Mouse (Mus musculus) neural tube, embryonic 11.5 days (tissue): ENCODE measurements at regions not wholly inside any gene's neighbourhood (a gene's known extent, or its start where the extent isn't known, plus 50 kb on each side); places are given as distances from the start of the nearest gene placed in this dataset.
A peak's percentile ranks its signal among the peaks of the same experiment; 100 is the strongest.

Experiments
- ATAC-seq: fragments of 200-750 bp; cut with Nextera tagmentation; 2 replicates; pipeline ENCODE4 v1.8.0; 2017; ENCODE audit warnings: moderate number of reproducible peaks, mild to moderate bottlenecking, moderate TSS enrichment, moderate library complexity; ENCODE audit not compliant: insufficient read depth, low FRiP score, low TSS enrichment
- DNase-seq: peaks from one replicate; pipeline ENCODE4 v3.0.0-alpha.2; 2015; ENCODE audit warnings: low spot score
- H3K27ac ChIP-seq: fragments of 300-500 bp; sonication (generic); 2 replicates; pipeline ENCODE4 v1.5.1; 2014; ENCODE audit warnings: low read depth, mild to moderate bottlenecking, low read length
- H3K27me3 ChIP-seq: fragments of 300-500 bp; sonication (generic); 2 replicates; pipeline ENCODE4 v1.6.1; 2014; ENCODE audit warnings: mild to moderate bottlenecking, low read length, mixed read lengths; ENCODE audit not compliant: control insufficient read depth, insufficient read depth
- H3K36me3 ChIP-seq: fragments of 300-500 bp; sonication (generic); 2 replicates; pipeline ENCODE4 v1.6.1; 2014; ENCODE audit warnings: mild to moderate bottlenecking, low read length, moderate library complexity, mixed read lengths; ENCODE audit not compliant: control insufficient read depth, insufficient read depth
- H3K4me1 ChIP-seq: fragments of 300-500 bp; sonication (generic); 2 replicates; pipeline ENCODE4 v1.6.1; 2014; ENCODE audit warnings: low read length, mixed read lengths; ENCODE audit not compliant: control insufficient read depth, insufficient read depth
- H3K4me2 ChIP-seq: fragments of 300-500 bp; sonication (generic); 2 replicates; pipeline ENCODE4 v1.6.1; 2014; ENCODE audit warnings: low read depth, mild to moderate bottlenecking, moderate library complexity
- H3K4me3 ChIP-seq: fragments of 300-500 bp; sonication (generic); 2 replicates; pipeline ENCODE4 v1.5.1; 2014; ENCODE audit warnings: low read depth, low read length
- H3K9ac ChIP-seq: fragments of 300-500 bp; sonication (generic); 2 replicates; pipeline ENCODE4 v1.6.1; 2014; ENCODE audit warnings: mild to moderate bottlenecking, low read length
- H3K9me3 ChIP-seq: fragments of 300-500 bp; sonication (generic); 2 replicates; pipeline ENCODE4 v1.6.1; 2016; ENCODE audit warnings: low read length; ENCODE audit not compliant: control insufficient read depth
- WGBS: fragments of 180-500 bp; shearing (Covaris S2); extraction: QIAGEN DNeasy Blood & Tissue Kit; methylation state at CpG from one replicate; pipeline ENCODE4 v1.1.7; 2014; 5-methylcytosine and 5-hydroxymethylcytosine counted together

- no peak for ATAC-seq
- no peaks in the 10 kb centered on the region for H3K27me3 ChIP-seq
- WGBS, result 87% methylated on average over 11 of the region's 11 CpGs
- no peak overlapping the region for H3K4me2 ChIP-seq
- H3K27ac ChIP-seq, result no peak overlapping the region
- no peaks in the 10 kb centered on the region for H3K4me1 ChIP-seq
- no peak for DNase-seq
- no peak overlapping the region for H3K4me3 ChIP-seq
- H3K36me3 ChIP-seq, result no peaks in the 10 kb centered on the region
- no peaks in the 10 kb centered on the region for H3K9me3 ChIP-seq
- no peak overlapping the region for H3K9ac ChIP-seq
These were observed 287.8 kb downstream of the Etaa1 start for GRCm38 (mm10) chr11:17665624-17666552.

DNA sequence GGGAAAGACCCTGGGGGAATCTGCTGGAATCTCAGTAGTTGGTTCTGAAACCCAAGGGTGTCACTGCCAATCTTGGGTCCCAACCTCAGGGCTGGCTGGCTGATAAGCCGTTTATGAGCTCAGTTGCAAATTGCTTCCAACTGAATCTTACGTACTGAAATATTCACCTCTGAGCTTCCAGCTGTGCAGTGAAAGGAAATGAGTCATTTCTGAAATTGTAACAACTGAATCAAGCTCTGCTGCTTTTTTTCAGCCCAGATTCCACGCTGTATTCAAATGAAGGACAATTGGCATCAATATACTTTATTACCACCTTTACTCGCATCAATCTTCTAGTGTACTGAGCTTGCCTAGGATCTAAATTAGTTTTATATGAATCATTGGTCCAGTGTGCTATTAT lies 272.7 kb downstream of the Etaa1 start:
- Histone ChIP-seq H3K27ac (no peak overlapping the region), H3K36me3 (no peaks in the 10 kb centered on the region), H3K4me2 (no peak overlapping the region), H3K9ac (no peak overlapping the region), H3K9me3 (no peaks in the 10 kb centered on the region), H3K27me3 (no peaks in the 10 kb centered on the region), H3K4me3 (no peak overlapping the region), H3K4me1 (no peaks in the 10 kb centered on the region)
- 78% methylated on average over 4 of the region's 4 CpGs for WGBS
- no peak for ATAC-seq
- DNase-seq, result no peak

GRCm38 (mm10) chr11:17685711-17686113 lies 268.0 kb downstream of the Etaa1 start:
- no peaks in the 10 kb centered on the region for H3K4me1 ChIP-seq
- H3K27me3 ChIP-seq, result no peaks in the 10 kb centered on the region
- H3K27ac ChIP-seq, result no peak overlapping the region
- no peak overlapping the region for H3K4me2 ChIP-seq
- no peak overlapping the region for H3K9ac ChIP-seq
- WGBS, result 41% methylated on average over 4 of the region's 4 CpGs
- no peaks in the 10 kb centered on the region; the same call in 1 of the 2 replicates for H3K9me3 ChIP-seq
- DNase-seq, result peak; percentile 65
- no peaks in the 10 kb centered on the region for H3K36me3 ChIP-seq
- ATAC-seq, result no peak
- H3K4me3 ChIP-seq, result no peak overlapping the region

GRCm38 (mm10) chr11:17686806-17687205 lies 266.9 kb downstream of the Etaa1 start:
- DNase-seq, result no peak
- H3K27ac ChIP-seq, result no peak overlapping the region
- no peaks in the 10 kb centered on the region; the same call in 1 of the 2 replicates for H3K9me3 ChIP-seq
- H3K9ac ChIP-seq, result no peak overlapping the region
- no peak overlapping the region for H3K4me2 ChIP-seq
- ATAC-seq, result no peak
- no peaks in the 10 kb centered on the region for H3K4me1 ChIP-seq
- 71% methylated on average over 2 of the region's 2 CpGs for WGBS
- no peak overlapping the region for H3K4me3 ChIP-seq
- no peaks in the 10 kb centered on the region for H3K27me3 ChIP-seq
- H3K36me3 ChIP-seq, result no peaks in the 10 kb centered on the region

DNA sequence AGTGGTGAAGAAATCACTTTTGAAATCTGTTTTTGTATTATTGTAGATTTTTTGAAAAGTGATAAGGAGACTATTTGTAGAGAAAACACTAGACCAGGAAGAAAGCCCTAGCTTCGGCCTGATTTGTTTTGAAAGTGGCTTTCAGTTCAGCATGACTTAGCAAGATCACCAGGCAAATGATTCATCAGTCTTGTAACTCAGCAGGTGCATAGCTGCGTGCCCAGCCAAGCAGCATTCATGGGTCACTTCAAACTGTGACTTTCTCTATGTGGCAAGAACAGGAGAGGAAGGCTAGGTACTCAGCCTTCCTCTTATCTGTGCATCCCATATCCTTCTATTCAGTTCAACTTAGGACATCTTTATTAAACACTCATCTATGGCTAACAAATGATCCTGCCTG lies 259.5 kb downstream of the Etaa1 start:
- DNase-seq, result no peak
- ATAC-seq, result no peak
- Histone ChIP-seq H3K27me3 (no peaks in the 10 kb centered on the region), H3K4me2 (no peak overlapping the region), H3K9ac (no peak overlapping the region), H3K4me3 (no peak overlapping the region), H3K27ac (no peak overlapping the region), H3K36me3 (no peaks in the 10 kb centered on the region), H3K9me3 (no peaks in the 10 kb centered on the region; the same call in 1 of the 2 replicates), H3K4me1 (no peaks in the 10 kb centered on the region)
- whole genome bisulfite sequencing, result 48% methylated on average over 2 of the region's 2 CpGs

DNA sequence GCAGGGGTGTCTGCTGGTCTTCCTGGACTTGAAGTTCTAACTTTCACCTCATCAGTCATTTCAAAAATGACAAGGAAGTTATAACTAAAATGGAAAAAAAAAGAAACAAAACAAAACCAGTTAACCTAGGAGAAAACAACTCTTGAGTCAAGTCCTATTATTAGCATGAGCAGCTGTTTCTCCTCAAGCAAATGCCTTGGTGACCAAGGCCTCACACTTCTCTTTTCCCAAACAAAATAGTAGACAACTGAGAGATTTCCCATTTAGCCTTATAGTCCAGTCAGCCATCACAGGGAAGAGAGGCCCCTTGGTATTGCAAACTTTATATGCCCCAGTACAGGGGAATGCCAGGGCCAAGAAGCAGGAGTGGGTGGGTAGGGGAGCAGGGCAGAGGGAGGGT lies 244.9 kb downstream of the Etaa1 start:
- Histone ChIP-seq H3K36me3 (no peaks in the 10 kb centered on the region), H3K4me2 (no peak overlapping the region), H3K9me3 (no peaks in the 10 kb centered on the region), H3K4me3 (no peak overlapping the region), H3K4me1 (no peaks in the 10 kb centered on the region), H3K27me3 (no peaks in the 10 kb centered on the region), H3K9ac (no peak overlapping the region), H3K27ac (no peak overlapping the region)
- ATAC-seq, result no peak
- no peak for DNase-seq

DNA sequence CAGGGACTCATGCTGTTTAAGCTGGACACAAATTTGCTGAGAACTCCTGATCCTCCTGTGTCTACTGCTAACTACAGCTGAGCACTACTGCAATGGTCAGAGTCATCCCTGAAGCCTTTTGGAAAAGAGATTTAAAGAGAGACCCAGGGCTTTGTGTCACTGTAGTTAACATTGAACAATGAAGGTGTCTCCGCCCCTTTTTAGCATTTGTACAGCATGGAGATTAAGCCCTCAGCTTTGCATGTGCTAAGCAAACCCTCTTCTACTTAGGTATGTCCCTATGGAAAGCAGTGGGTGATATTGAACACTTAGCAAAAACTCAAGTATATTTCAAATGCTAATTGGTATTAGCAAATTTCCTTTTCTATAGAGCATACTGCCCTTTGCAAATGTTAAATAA lies 231.6 kb downstream of the Etaa1 start:
- Histone ChIP-seq H3K36me3 (no peaks in the 10 kb centered on the region), H3K4me1 (no peaks in the 10 kb centered on the region), H3K4me2 (no peak overlapping the region), H3K9ac (no peak overlapping the region), H3K4me3 (no peak overlapping the region), H3K9me3 (no peaks in the 10 kb centered on the region), H3K27ac (no peak overlapping the region), H3K27me3 (no peaks in the 10 kb centered on the region)
- 80% methylated on average over 1 of the region's 1 CpGs for WGBS
- DNase-seq (no peak), ATAC-seq (no peak)

GRCm38 (mm10) chr11:17727258-17728034 lies 226.2 kb downstream of the Etaa1 start:
- no peak for ATAC-seq
- no peak overlapping the region for H3K9ac ChIP-seq
- no peaks in the 10 kb centered on the region for H3K36me3 ChIP-seq
- H3K4me3 ChIP-seq, result no peak overlapping the region
- no peaks in the 10 kb centered on the region for H3K27me3 ChIP-seq
- no peaks in the 10 kb centered on the region for H3K9me3 ChIP-seq
- H3K27ac ChIP-seq, result no peak overlapping the region
- WGBS, result 65% methylated on average over 8 of the region's 8 CpGs
- H3K4me1 ChIP-seq, result no peaks in the 10 kb centered on the region
- no peak overlapping the region for H3K4me2 ChIP-seq
- DNase-seq, result no peak
